Mouse (Mus musculus) adrenal gland (tissue): Measurements from ENCODE around the gene Zfp689.
"Not testable (repeated sequence)": the region's sequence is repeated elsewhere in the genome, so short reads cannot be mapped to it uniquely, and the experiment has no call there.

Source experiments
- intact Hi-C: fragments of 180-260 bp; cut with DNase I; formaldehyde crosslinking; loops from one replicate; pipeline ENCODE4 v1.15.1; 2025
- long read RNA-seq, 2 experiments: library from polyadenylated mRNA; unstranded; transcript quantifications; one replicate each; pipeline ENCODE4 v2.0.0; 2020; ENCODE audit warnings: borderline replicate concordance in 1 of 2; ENCODE audit not compliant: insufficient replicate concordance in 1 of 2

Zfp689 gene
- long read RNA-seq, experiment 1: 0 reads
- long read RNA-seq, experiment 2, partial matches to known transcripts: 1 of 1 reads
- long read RNA-seq, experiment 2, other reads (novel, unspliced or antisense): 0 of 1 reads

- intact Hi-C loops: no loop called here
These were observed at the start of gene Zfp689 for GRCm38 (mm10) chr7:127448521-127449300. Gene Zfp689 (minus strand): TSS chr7:127449158.

- intact Hi-C loops: loop anchor here (5.0 kb wide), 1 partner anchor 136 kb away; no protein-coding TSS in a partner anchor
These were observed 49.4 kb upstream of the Zfp689 start for GRCm38 (mm10) chr7:127498407-127498806.

GRCm38 (mm10) chr7:127497382-127497781 is 48.4 kb upstream of the Zfp689 start:
- intact Hi-C loops: loop anchor here (5.0 kb wide), 1 partner anchor 135 kb away; no protein-coding TSS in a partner anchor

GRCm38 (mm10) chr7:127494648-127495047 is 45.7 kb upstream of the Zfp689 start:
- intact Hi-C loops: loop anchor here (5.0 kb wide), 1 partner anchor 132 kb away; no protein-coding TSS in a partner anchor

GRCm38 (mm10) chr7:127491846-127492245 is 42.9 kb upstream of the Zfp689 start:
- intact Hi-C loops: no loop called here

- intact Hi-C loops: no loop called here
These were observed 41.0 kb upstream of the Zfp689 start for GRCm38 (mm10) chr7:127489982-127490381.

- intact Hi-C loops: not testable (repeated sequence)
These were observed 39.4 kb upstream of the Zfp689 start for GRCm38 (mm10) chr7:127488364-127488763.

- intact Hi-C loops: no loop called here
These were observed 36.5 kb upstream of the Zfp689 start for GRCm38 (mm10) chr7:127485416-127485815.

- intact Hi-C loops: no loop called here
These were observed 31.4 kb upstream of the Zfp689 start for GRCm38 (mm10) chr7:127480321-127480720.

GRCm38 (mm10) chr7:127479318-127480225 is 30.6 kb upstream of the Zfp689 start:
- intact Hi-C loops: no loop called here

- intact Hi-C loops: no loop called here
These were observed 29.8 kb upstream of the Zfp689 start, which contains the start of gene Fbrs for GRCm38 (mm10) chr7:127478635-127479317. Gene Fbrs (plus strand): TSS chr7:127479199.

GRCm38 (mm10) chr7:127477687-127478634 is 29.0 kb upstream of the Zfp689 start:
- intact Hi-C loops: no loop called here

- intact Hi-C loops: no loop called here
These were observed 27.9 kb upstream of the Zfp689 start for GRCm38 (mm10) chr7:127476855-127477254.

GRCm38 (mm10) chr7:127476336-127476735 is 27.4 kb upstream of the Zfp689 start:
- intact Hi-C loops: no loop called here

- intact Hi-C loops: no loop called here
These were observed 26.3 kb upstream of the Zfp689 start for GRCm38 (mm10) chr7:127475186-127475740.

GRCm38 (mm10) chr7:127474378-127475070 is 25.6 kb upstream of the Zfp689 start:
- intact Hi-C loops: no loop called here

GRCm38 (mm10) chr7:127473705-127474104 is 24.7 kb upstream of the Zfp689 start:
- intact Hi-C loops: no loop called here

- intact Hi-C loops: no loop called here
These were observed 23.1 kb upstream of the Zfp689 start for GRCm38 (mm10) chr7:127472060-127472459.

GRCm38 (mm10) chr7:127471646-127472010 is 22.7 kb upstream of the Zfp689 start:
- intact Hi-C loops: no loop called here
